Mouse (Mus musculus) liver, adult 2 months (tissue): ENCODE measurements around the gene Tbc1d10c. TPM values are rescaled to one million over a fixed set of nuclear protein-coding genes. Genes with fewer than 3 reads are reported as not detected.

ENCODE experiments used
- DNase-seq: peaks from one replicate; pipeline ENCODE4 v3.0.0-alpha.2; 2011; ENCODE audit warnings: low read depth, low spot score; ENCODE audit errors: extremely low read depth
- H3K27ac ChIP-seq: fragments of 200-500 bp; replicated peaks from 2 replicates; pipeline ENCODE4 v1.5.1; 2012; ENCODE audit warnings: low read depth, mild to moderate bottlenecking, control low read depth, inconsistent platforms, low read length; ENCODE audit not compliant: insufficient read depth
- H3K27me3 ChIP-seq: fragments of 200-500 bp; 2 replicates; pipeline ENCODE4 v1.6.1; 2012; ENCODE audit warnings: mild to moderate bottlenecking, moderate library complexity, low read length, inconsistent platforms; ENCODE audit not compliant: control insufficient read depth, insufficient read depth
- H3K36me3 ChIP-seq: fragments of 200-500 bp; 2 replicates; pipeline ENCODE4 v1.6.1; 2012; ENCODE audit warnings: low read length, inconsistent platforms; ENCODE audit not compliant: control insufficient read depth, insufficient read depth
- H3K4me1 ChIP-seq: fragments of 200-500 bp; 2 replicates; pipeline ENCODE4 v1.6.1; 2011; ENCODE audit warnings: low read length; ENCODE audit not compliant: control insufficient read depth, insufficient read depth
- H3K4me3 ChIP-seq: fragments of 200-500 bp; 2 replicates; pipeline ENCODE4 v1.5.1; 2011; ENCODE audit warnings: low read depth, mild to moderate bottlenecking, control low read depth, low read length, moderate library complexity; ENCODE audit not compliant: insufficient read depth
- H3K79me2 ChIP-seq: fragments of 200-500 bp; 2 replicates; pipeline ENCODE4 v1.6.1; 2012; ENCODE audit warnings: inconsistent platforms, mild to moderate bottlenecking, low read length, moderate library complexity; ENCODE audit not compliant: control insufficient read depth, insufficient read depth
- H3K9ac ChIP-seq: fragments of 200-500 bp; 2 replicates; pipeline ENCODE4 v1.6.1; 2012; ENCODE audit warnings: low read depth, mild to moderate bottlenecking, control low read depth, inconsistent platforms, low read length
- CTCF ChIP-seq: fragments of 200-500 bp; IDR thresholded peaks from 2 replicates; pipeline ENCODE4 v1.5.1; 2011; ENCODE audit warnings: low read depth, low read length, control low read depth
- POLR2A ChIP-seq: fragments of 200-500 bp; IDR thresholded peaks from 2 replicates; pipeline ENCODE4 v1.6.1; 2011; ENCODE audit warnings: low read length, control low read depth; ENCODE audit not compliant: insufficient read depth; ENCODE audit errors: extremely low read depth
- WGBS: fragments of 180-500 bp; shearing (Covaris S2); methylation state at CpG from one replicate; pipeline ENCODE4 v1.1.7; 2018; 5-methylcytosine and 5-hydroxymethylcytosine counted together
- polyA plus RNA-seq: library from polyadenylated mRNA; depleted of rRNA; stranded (reverse); fragments of >200 nt; gene quantifications from 2 replicates; pipeline ENCODE4 v1.2.3, GENCODE M21; 2012
- total RNA-seq: library from RNA; depleted of rRNA; stranded (reverse); fragments of >200 nt; gene quantifications from 2 replicates; pipeline ENCODE4 v1.2.3, GENCODE M21; 2014

The Tbc1d10c gene
- total and polyA plus RNA-seq, 2 experiments: 0.46 to 2.2 TPM

GRCm38 (mm10) chr19:4149283-4149682, 41.8 kb downstream of the Tbc1d10c start:
- DNase-seq: no peak
- H3K27ac ChIP-seq: no peak overlapping the region

GRCm38 (mm10) chr19:4148819-4149218, 42.3 kb downstream of the Tbc1d10c start:
- peaks cover 18% of the 10 kb centered on the region for H3K4me1 ChIP-seq
- H3K9ac ChIP-seq: peak overlapping the region; percentile 86
- under 1% methylated on average over 8 of the region's 8 CpGs for WGBS
- no peak for DNase-seq
- no peak for TF ChIP-seq POLR2A
- no peak for TF ChIP-seq CTCF
- 0 out of 2 replicates have a peak, but pooled peaks cover 2% of the 10 kb centered on the region for H3K36me3 ChIP-seq
- H3K27me3 ChIP-seq: no peaks in the 10 kb centered on the region
- H3K27ac ChIP-seq: peak overlapping the region; percentile 6
- H3K79me2 ChIP-seq: peaks cover 15% of the 10 kb centered on the region; the same call in 1 of the 2 replicates
- peak overlapping the region; percentile 88 for H3K4me3 ChIP-seq

More at GRCm38 (mm10) chr19:4149283-4149682, 41.8 kb downstream of the Tbc1d10c start:
- 54% methylated on average over 11 of the region's 11 CpGs for WGBS
- peak overlapping the region; percentile 86 for H3K9ac ChIP-seq
- peaks cover 15% of the 10 kb centered on the region; the same call in 1 of the 2 replicates for H3K79me2 ChIP-seq
- H3K4me3 ChIP-seq: peak overlapping the region; percentile 88
- H3K36me3 ChIP-seq: 0 out of 2 replicates have a peak, but pooled peaks cover 2% of the 10 kb centered on the region
- TF ChIP-seq CTCF: no peak
- no peak for TF ChIP-seq POLR2A
- peaks cover 18% of the 10 kb centered on the region for H3K4me1 ChIP-seq
- no peaks in the 10 kb centered on the region for H3K27me3 ChIP-seq

- no peak for DNase-seq
- Histone ChIP-seq H3K79me2 (peaks cover 15% of the 10 kb centered on the region; the same call in 1 of the 2 replicates), H3K9ac (peak within 1 kb of the TSS; percentile 86), H3K27ac (peak within 1 kb of the TSS; percentile 11), H3K4me3 (peak within 1 kb of the TSS; percentile 88), H3K36me3 (0 out of 2 replicates have a peak, but pooled peaks cover 2% of the 10 kb centered on the region), H3K27me3 (no peaks in the 10 kb centered on the region), H3K4me1 (peaks cover 18% of the 10 kb centered on the region)
- TF ChIP-seq POLR2A (peak; percentile 93; the same call in 1 of the 2 replicates), CTCF (no peak)
- under 1% methylated on average over 33 of the region's 33 CpGs for WGBS
These were observed 42.6 kb downstream of the Tbc1d10c start, which contains the start of gene Coro1b for GRCm38 (mm10) chr19:4148491-4148806. TSS of gene Coro1b (plus strand) at chr19:4148619.

GRCm38 (mm10) chr19:4147782-4148490, 43.1 kb downstream of the Tbc1d10c start:
- H3K27ac ChIP-seq: peak overlapping the region; percentile 11
- H3K27me3 ChIP-seq: no peaks in the 10 kb centered on the region
- peaks cover 18% of the 10 kb centered on the region for H3K4me1 ChIP-seq
- H3K79me2 ChIP-seq: peaks cover 15% of the 10 kb centered on the region; the same call in 1 of the 2 replicates
- WGBS: 50% methylated on average over 9 of the region's 9 CpGs
- 0 out of 2 replicates have a peak, but pooled peaks cover 2% of the 10 kb centered on the region for H3K36me3 ChIP-seq
- H3K9ac ChIP-seq: peak overlapping the region; percentile 31
- TF ChIP-seq POLR2A: no peak
- TF ChIP-seq CTCF: no peak
- H3K4me3 ChIP-seq: no peak overlapping the region; the same call in 1 of the 2 replicates
- peak; percentile 84 for DNase-seq

GRCm38 (mm10) chr19:4147022-4147405, 44.1 kb downstream of the Tbc1d10c start:
- WGBS: 60% methylated on average over 3 of the region's 3 CpGs
- Histone ChIP-seq H3K27me3 (no peaks in the 10 kb centered on the region), H3K9ac (no peak overlapping the region), H3K27ac (peak overlapping the region; percentile 11), H3K36me3 (0 out of 2 replicates have a peak, but pooled peaks cover 2% of the 10 kb centered on the region), H3K79me2 (peaks cover 15% of the 10 kb centered on the region; the same call in 1 of the 2 replicates), H3K4me3 (no peak overlapping the region), H3K4me1 (peaks cover 18% of the 10 kb centered on the region)
- DNase-seq: peak; percentile 66
- no peak for TF ChIP-seq POLR2A
- no peak for TF ChIP-seq CTCF
